Mouse (Mus musculus) left cerebral cortex, adult 9 months (tissue): ENCODE results near the gene Arhgef3.
A peak's percentile ranks its signal among the peaks of the same experiment; 100 is the strongest.

ENCODE experiments used
- DNase-seq, 2 experiments: peaks; one replicate each; pipeline ENCODE4 v3.0.0; 2022; ENCODE audit warnings: low spot score in 2 of 2

Gene Arhgef3

GRCm38 (mm10) chr14:27114362-27115274, at the start of gene Arhgef3:
Gene Arhgef3 (plus strand): TSS chr14:27114899.
- no peak for DNase-seq

DNA sequence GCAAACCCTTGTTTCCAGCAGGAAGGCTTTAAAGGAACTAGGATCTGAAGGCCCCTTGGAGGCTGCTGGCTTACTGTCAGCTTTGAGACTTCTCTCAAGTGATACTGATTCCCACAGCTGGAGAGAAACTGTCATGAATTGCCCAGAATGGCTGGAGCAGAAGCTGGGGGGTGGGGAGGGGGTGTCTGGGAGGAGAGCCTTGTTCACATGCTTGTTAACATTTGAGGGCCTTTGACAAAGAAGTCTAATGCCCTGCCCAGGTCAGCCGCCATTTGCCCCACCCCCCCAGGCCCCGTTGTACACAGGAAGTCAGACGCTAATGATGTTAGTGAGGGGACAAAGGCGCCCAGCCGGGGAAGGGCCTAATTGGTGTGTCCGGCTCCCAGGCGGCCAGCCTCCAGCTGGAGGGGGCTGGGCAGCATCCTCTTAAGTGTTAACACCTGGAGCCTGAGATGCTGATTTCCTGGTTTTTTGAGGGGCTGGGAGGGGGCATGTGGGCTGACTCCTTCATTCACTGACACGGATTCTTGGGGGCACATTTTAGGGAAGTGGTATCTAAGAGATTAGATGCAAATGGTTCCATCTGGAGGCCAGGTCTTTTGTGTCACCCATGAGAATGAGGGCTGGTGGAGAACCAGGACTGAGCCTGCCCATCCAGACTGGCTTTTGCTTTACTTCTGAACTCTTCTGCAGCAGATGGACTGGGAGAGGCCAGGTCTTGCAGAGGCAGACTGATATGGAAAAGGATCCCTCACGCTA, 48.3 kb upstream of the Arhgef3 start:
- DNase-seq: no peak

DNA sequence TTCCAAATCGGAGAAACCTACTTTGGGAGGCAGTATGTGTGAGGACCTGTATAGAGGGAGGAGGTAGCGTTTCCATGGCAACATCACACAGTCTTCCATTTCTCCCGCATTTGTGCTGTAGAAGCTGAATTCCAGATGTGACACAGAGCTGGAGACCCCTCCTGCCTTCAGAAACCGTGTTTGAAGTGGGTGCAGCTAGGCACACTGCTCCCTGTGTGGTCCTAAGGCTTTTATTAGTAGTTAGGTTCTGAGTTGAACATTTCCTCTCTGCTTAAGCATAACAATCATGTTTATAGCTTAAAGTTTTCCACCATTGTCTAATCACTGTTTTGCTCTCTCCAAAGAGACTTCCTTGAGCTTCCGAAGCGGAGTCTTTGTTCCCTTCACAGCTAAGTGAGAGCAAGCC, 46.8 kb upstream of the Arhgef3 start:
- no peak for DNase-seq

GRCm38 (mm10) chr14:27069434-27070097, 45.1 kb upstream of the Arhgef3 start:
- no peak for DNase-seq

DNA sequence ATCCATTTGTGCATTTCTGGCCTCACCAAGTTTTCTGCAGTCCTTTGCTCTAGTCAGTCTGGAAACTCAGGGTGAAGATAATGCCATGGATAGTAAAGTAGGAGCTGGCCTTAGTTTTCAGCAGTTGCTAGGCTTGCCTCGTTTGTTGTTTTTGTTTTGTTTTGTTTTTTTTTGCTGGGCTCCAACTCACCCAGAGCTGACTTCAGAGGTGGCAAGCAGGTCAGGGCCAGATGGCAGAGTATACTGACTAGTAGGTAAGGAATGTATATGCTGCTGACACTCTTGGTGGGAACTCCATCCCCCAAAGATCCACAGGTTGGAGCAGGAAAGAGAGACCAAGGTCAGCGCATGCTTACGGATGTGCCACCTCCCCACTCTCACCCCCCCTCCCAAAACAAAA, 44.6 kb upstream of the Arhgef3 start:
- DNase-seq: no peak

GRCm38 (mm10) chr14:27070758-27071157, 43.9 kb upstream of the Arhgef3 start:
- no peak for DNase-seq

GRCm38 (mm10) chr14:27071985-27072384, 42.7 kb upstream of the Arhgef3 start:
- DNase-seq: no peak

DNA sequence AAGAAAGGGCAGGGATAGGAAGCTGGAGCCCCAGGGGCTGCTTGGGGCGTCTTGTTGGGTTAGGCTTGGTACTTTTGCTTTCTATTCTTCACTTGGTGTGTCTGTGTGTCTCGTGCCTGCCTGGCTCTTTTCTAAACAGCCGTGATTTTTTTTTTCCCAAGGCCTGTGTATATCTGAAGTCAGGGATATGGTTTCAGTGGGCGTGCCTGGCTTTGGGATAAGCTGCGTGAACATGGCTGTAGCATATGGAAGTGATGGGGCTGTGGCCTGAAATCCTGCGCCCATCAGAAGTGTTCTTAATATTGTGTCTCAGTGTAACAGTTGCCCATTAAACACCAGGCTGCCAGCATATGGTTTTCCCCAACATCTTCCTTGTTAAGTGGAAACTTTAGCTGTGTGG, 39.6 kb upstream of the Arhgef3 start:
- DNase-seq: no peak

DNA sequence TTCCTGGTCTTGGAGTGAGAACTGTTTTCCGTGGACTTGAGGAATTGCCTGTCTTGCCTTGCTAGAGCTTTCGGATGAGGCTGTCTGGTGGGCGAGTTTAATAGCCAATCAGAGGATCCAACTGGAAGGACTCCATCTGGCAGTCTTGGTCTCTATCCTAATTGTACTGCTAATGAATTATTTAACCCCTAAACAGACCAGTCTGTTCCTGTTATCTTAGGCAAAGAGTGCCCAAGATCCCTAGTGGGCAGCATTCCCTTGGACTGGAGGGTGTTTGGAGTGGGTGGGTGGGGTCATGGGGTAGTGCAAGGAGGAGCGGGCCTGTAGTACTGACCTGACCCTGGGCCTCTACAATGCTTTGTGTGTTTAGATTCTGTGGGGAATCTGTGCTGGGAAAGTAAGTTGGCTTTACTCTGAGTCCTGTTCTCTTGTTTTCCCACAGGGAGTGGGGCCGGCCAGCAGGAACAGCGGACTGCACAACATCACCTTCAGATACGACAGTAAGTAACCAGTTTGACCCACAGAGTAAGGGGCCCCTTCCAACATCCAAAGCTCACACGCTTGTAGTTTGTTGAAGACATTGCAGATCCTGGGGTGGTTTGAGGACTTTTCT, 38.7 kb upstream of the Arhgef3 start:
- DNase-seq: no peak

GRCm38 (mm10) chr14:27076522-27076920, 38.2 kb upstream of the Arhgef3 start:
- no peak for DNase-seq

GRCm38 (mm10) chr14:27081536-27082275, 33.0 kb upstream of the Arhgef3 start:
- peak in 1 of 2 experiments; percentile 47 for DNase-seq

- DNase-seq: no peak
These were observed 29.2 kb upstream of the Arhgef3 start for GRCm38 (mm10) chr14:27085471-27085870.

DNA sequence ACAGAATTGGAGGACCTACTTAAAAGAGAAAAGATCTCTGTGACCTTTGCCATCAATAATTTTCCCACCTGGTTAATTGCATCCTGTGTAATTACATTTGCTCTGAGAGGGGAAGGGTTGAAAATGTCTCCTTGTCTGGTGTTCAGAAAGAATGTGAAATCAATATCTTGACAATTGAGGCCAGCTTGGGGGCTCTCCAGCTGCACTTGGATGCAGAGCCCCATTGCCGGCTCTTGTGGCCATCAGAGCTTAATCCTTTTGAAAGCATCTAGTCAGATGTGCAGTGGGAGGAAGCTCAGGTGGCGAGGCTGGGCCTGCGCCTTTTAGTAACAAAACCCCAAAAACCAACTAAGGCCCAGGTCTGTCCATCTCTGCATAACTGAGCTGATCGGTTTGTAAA, 28.7 kb upstream of the Arhgef3 start:
- no peak for DNase-seq

GRCm38 (mm10) chr14:27094247-27094646, 20.5 kb upstream of the Arhgef3 start:
- DNase-seq: no peak

- no peak for DNase-seq
These were observed 18.6 kb upstream of the Arhgef3 start for GRCm38 (mm10) chr14:27096133-27096532.

- DNase-seq: peak in 1 of 2 experiments; percentile 76
These were observed 17.9 kb upstream of the Arhgef3 start for GRCm38 (mm10) chr14:27096779-27097178.

DNA sequence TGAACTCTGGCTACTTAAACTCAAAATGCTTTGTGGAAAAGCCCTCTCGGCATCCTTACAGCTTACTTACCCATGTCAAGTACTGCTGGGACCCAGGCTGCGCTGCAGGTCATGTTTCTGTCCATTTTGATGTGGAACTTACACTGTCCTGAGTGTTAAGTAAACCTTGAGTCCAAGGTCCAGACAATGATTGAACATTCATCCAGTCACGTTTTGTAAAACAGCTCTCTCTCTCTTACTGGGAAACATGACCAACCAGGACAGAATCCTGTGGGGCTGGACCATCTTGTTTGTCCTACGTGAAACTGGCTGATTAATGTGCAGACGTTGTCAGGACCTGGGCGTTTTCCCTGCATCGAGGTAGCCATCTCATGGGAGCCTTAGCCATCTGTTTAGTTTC, 13.0 kb upstream of the Arhgef3 start:
- DNase-seq: no peak

DNA sequence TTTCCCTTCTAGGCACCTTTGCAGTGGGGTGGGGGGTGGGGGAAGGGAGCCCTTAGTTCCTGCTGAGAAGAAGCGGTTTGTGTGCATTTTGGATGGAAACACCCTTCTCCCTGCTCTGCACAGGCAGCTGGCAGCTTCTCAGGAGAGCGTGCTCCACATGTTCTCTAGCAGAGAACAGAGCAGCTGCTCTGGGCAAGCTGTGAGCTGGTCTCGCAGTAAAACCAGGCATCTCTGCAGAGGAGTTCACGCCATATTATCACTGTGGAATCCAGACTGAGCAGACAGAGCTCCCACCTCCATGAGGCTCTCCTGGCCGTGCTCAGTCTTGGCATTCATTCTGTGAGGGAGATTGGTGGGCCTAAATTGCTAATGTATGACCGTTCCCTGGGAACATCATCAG, 12.0 kb upstream of the Arhgef3 start:
- DNase-seq: peak in 1 of 2 experiments; percentile 53

DNA sequence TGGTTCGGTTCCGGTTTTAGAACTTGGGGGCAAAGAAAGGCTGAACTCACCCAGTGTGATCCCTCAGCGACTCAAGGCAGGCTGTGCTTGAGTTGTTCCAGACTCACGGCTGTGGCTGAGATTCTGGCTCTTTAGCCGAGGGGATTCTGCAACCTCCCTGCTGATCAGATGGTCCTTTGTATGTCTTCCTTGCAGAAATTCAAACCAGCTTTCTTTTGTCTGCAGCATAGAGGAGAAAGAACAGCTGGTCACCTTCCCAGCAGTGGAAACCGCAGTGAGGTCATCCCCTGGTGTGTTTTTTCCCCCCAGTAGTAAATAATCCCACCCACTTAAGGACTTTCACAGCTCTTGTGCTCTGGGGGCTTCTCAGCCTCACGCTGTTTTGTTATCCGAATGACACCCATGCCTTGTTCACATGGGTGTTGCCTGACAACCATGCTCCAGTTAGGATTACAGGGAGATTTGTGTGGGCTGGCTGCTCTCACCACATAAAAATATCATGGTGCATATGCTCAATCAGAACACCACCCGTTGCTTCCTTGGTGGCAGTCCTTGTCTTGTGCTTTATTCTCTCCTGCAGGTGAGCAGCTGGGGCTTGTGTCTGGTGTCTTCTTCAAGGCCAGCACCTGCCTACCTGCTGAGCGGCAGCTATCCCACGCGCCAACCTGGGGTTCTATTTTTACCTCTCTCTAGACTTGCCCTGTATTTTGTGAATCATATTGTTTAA, 8.8 kb upstream of the Arhgef3 start:
- peak; percentile 55 to 59 for DNase-seq

DNA sequence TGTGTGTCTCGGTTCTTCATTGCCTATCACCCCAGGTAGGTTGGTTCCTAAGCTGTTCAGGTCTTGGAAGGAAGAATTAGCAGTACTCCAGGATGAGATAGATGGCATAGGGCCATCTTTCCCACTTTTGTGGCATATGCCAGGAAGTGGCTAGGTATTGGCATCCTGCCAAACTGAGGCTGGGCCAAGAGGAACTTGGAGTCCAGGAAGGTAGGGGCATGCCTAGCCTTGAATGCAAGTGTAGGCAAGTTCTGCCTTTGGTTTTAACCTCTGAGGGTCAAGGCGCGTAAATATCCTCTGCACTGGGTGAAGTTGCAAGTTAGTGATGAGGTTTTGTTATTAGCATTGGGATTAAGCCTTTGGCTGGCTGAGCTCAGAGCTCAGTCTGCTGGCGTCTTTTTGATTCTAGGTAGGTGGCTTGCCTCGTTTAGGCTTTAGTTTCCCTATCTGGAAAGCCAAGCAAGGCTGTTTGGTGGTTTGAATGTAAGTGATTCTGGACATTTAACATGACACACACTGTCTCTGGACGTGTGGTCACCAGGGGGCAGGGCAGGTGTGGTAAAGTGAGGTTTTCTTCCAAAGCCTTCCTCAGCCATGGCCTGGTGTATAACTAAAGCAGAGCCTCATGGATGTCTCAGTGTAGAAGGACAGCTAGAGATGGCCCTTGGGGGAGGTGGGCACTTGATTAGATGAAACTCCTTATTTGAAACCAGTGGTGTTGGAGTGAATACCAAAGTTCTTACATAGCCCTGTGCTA, 5.8 kb upstream of the Arhgef3 start:
- DNase-seq: no peak
